Mouse (Mus musculus) retina, postnatal 1 day (tissue): ENCODE data around the gene Nup153.

Source experiments
- DNase-seq: peaks from one replicate; pipeline ENCODE4 v3.0.0-alpha.2; 2012

Gene Nup153

DNA sequence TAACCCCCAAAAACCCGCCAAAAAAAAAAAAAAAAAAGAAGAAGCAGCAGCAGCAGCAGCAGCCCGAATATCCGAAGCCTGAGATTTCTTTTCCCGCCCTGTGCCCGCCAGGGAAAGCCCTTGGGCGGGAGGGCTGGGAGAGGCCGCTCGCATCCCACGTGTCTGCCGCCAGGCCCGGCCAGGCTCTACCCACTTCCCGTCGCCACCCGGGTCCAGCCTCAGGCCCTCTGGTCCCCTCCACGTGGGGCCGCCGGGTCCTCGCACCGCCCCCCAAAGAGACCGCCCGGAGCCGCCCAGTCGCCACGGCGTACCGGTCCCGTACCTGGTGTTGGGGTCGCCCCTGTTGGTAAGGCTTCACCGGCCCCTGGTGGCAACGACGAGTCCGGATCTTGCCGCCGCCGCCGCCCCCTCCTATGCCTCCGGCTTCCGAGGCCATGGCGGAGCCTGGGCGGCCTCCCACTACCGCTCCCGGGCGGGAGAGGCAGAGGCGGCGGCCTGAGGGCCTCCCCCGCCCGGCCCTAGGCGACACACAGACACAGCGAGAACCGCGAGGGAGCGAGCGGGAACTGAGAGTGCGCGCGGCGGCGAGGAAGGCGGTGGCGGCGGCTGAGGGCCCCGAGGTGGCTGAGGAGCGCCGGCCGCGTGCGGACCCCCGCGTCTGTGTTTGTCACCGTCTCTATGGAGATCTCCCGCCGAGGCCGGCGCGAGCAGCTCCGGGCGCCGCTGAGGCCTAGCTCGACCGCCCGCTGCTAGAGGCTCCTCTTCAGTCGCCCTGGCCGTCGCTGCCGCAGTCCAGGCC is 503 bp downstream of the Nup153 start:
- peak; percentile 76 for DNase-seq

DNA sequence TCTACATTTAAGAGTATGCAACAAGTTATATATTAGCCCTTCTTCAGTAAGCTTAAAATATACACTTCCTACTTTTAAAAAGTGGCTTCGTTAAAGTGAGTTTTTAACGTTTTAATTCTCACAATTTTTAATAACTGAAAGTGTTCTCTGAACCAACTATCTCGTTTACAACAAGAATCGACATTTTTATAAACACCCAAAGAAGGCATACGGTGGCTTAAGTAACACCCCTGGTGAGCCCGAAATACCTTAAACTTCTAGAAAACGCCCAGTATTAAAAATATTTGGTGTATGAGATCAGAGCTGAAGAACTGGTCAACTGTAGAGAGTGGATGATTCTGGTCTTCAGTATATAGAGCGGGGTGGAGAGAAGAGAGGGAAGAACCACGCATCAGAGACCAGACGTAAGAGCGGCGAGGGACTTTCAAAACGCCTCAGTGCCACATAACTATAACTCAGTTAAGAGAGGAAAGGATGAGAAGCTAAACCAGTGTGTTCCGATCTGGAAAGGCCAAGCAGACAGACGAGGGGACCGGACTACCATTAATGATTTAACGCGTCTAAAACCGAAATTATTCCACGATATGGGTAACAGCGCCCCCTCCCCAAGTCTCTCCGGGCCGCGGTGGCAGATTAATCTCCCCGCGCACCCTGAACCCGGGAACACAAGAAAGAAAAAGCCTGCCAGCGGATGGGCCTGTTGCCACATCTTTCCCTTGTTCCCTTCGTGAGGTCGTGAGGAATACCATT is 1.3 kb downstream of the Nup153 start:
- DNase-seq: no peak

DNA sequence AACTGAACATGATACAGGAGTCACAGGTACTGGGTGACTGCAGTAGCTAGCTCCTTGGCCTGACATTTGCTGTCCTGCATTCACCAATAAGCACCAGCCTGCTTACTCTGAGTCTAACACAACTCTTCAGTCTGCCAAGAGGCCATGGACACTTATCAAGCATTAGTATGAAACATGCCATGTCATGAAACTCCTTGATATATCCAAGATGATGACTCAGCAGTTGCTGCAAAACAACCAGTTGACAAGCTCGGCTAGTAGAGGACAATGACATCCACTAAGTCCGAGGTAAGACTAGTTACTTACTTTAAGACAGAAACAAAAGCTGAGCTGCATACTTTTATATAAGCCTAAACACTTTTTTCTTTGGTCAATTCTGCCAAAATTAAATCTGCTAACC is 2.5 kb downstream of the Nup153 start:
- peak; percentile 15 for DNase-seq

DNA sequence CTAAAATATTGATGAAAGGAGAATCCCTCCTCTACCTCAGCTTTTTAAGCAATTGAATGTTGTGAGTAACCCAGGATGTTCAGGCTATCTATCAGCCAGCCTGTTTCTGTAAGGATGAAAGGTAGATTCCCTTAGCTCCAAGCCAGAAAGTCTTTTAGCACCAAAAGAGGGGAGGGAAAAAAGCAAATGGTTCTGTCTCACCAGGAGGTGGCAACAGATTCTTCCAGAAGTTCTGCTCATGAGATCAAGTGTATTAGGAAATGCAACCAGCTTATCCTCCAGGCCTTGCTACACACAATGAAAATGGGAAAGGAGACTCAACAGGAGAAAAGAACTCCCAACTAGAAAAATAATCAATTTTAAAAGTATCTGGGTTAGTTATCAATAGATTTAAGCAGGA is 3.4 kb downstream of the Nup153 start:
- peak; percentile 17 for DNase-seq

- no peak for DNase-seq
These were observed 6.7 kb downstream of the Nup153 start for GRCm38 (mm10) chr13:46721009-46721408.

GRCm38 (mm10) chr13:46718893-46719400 is 8.8 kb downstream of the Nup153 start:
- no peak for DNase-seq

DNA sequence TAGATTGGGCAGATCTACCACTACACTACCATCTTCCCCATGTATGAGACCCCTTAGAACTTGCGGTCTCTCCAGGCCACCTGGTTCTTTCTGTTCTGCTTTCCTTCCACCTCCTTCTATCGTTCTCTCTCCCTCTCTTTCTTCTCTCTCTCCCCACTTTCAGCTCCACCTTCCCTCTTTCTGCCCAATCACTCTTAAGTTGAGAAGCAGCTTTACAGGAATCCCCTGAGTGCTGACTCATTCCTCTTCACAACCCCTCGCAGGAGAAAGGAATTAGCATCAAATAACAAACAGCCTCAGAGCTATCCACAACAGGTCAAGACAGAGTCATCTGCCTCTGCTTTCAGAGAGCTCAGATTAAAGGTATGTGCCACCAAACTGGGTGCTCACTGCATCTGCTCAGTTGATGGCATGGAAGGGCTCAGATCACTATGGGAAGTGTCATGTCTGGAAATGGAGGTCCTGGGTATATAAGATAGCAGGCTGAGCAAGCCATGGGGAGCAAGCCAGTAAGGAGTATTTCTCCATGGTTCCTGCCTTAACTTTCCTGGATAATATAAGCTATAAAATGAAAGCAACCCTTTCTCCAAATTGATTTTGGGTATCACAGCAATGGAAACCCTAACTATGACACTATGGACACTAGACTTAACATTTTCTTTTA is 11.6 kb downstream of the Nup153 start:
- no peak for DNase-seq

DNA sequence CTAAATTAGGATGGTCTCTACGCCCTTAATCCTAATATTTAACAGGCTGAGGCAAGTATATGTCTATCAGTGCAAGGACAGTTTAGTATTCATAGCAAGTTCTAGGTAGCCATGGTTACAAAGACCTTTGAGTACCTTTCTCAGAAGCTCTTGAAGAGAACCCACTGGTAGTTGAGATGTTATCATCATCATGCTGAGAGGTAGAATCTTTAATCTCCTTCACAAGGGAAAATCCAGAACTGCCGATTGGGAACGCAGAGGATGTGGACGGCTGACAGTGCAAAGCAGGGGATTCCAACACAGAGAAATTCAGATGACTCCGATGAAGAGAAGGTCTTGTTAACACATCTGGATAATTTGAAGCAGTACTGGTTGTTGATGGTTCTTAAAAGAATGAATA is 14.3 kb downstream of the Nup153 start:
- DNase-seq: no peak

DNA sequence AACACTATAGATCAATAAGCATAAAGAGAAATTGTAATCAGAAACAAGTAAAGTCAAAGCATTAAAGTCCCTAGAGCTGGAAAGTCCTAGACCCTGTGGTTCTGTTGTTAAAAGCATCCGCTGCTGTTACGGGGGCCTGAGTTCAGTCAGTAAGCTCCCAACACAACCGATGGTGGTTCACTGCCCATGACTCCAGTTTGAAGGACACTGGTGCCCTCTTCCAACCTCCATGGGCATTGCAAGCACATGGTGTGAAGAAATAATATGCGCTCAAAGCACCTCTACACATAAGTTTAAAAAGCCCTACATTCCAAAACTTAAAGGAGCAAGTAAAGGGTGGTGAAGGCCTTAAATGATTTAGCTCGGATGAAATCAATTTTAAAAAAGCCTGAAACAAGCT is 24.6 kb downstream of the Nup153 start:
- DNase-seq: peak; percentile 26

DNA sequence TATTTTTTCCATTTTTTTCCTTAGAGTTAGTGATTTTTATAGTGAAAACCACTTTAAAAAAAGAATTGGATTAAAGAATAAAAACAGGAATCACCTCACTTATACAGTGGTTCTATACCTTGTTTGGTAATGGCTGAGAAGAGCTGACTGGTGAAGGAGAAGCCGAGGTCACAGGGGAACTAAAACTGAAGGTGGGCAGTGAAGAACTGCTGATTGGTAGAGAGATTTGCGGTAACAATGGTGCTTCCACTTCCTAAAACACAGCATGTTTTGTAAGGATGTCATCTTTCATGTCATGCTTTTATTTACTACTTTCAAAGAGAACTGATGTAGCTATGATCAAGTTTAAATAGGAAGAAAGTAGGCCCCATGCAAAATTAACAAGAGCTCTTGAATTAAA is 26.3 kb downstream of the Nup153 start:
- DNase-seq: no peak

DNA sequence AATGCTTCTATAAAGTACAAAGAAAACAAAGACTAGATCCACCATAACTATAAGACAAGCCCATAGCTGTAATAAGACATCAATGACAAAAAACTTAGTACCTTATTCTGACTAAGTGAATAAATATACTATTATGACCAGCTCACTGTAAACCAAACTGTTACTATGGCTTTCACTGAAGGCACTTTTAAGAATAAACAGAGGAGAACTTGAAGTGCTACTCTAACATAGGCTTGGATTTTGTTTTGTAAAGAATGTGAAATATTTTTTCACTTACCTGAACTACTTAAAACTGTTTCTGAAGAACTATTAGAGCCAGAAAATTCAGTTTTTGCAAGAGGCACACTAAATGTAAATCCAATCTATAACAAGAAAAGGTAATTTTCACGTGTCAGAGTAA is 28.4 kb downstream of the Nup153 start:
- no peak for DNase-seq

GRCm38 (mm10) chr13:46696788-46697187 is 31.0 kb downstream of the Nup153 start:
- no peak for DNase-seq

GRCm38 (mm10) chr13:46695932-46696331 is 31.8 kb downstream of the Nup153 start:
- DNase-seq: no peak

- DNase-seq: no peak
These were observed 32.3 kb downstream of the Nup153 start for GRCm38 (mm10) chr13:46695296-46695908.

DNA sequence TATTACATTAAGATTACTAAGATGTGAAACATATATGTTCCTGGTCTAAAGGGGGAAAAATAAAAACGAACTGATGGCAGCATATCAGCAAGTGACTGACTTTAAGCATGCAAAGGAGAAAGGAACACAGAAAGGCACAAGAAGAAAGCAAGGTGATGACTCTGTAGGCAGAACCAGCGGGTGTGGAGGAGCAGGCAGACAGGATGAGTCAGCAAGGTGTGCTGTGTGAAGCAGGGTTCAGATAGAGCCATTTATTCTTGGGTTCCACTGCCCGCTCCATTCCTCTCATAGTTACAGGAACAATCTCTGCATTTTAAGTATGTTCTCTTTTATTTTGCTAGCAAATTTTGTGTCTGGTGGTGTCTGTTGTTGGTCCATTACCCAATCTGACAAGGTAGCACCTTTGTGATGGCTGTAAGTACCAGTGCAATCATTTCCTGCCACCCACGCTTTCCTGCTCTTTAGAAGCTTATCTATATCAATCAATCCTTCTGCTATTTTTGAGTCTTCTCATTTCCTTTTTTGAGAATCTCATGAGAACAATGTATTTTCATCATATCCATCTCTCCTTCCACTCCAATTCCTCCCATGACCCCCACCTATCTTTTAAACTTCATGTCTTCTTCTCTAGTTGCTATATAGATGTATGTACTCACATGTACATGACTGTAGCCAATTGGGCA is 37.0 kb downstream of the Nup153 start:
- no peak for DNase-seq

DNA sequence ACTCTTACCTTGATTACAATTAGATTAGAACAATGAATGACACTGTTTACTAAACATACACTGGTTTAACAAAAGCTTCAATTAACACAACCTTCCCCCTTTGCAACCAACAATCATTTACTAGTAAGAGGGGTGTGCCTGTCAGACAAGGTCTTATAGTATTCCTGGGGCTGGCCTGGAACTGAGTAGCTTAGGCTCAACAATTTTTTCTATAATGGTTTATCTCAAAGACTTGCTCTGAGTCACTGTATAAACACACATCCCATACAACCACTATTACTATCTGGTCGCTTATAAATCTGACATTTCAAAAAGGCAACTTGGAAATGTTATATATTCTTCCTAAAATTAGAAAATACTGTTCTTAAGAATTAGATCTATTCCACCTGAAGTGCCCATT is 44.4 kb downstream of the Nup153 start:
- no peak for DNase-seq

DNA sequence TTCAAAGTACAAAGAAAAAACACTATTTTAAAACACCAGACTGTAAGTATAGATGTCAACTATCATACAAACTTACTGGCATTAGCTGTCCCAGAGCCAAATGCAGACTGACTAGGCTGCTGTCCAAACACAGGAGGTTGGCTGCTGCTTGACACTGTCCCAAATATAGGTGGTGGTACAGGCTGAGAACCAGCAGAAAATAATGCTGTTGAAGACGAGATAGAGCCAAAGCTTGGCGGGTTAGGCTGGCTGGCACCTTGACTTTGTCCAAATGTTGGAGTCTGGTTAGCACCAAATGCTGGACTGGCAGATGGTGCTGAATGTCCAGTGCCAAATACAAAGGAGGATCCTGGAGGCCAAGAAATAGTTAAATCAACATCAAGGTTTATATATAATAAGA is 44.8 kb downstream of the Nup153 start:
- DNase-seq: no peak

GRCm38 (mm10) chr13:46677721-46678120 is 50.0 kb downstream of the Nup153 start:
- DNase-seq: no peak

DNA sequence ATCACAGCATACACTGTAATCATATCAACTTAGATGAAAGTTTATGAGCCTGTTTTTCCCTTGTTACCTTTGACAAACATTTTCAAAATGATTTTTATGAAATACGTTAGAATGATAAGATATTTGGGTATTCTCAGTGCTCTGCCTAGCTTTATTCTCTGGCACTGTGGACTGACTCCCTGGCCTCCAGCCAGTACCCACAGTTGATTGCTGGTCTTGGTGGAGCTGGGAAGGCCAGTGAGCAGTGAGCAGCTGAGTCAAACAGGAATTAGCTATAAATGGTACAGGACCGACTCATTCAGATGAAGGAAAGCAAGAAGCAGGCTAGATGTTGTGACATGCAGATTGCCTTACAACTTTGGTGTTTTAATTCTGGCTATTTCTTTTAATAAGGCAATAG is 53.1 kb downstream of the Nup153 start:
- DNase-seq: no peak

GRCm38 (mm10) chr13:46670514-46670913 is 57.2 kb downstream of the Nup153 start:
- DNase-seq: no peak

DNA sequence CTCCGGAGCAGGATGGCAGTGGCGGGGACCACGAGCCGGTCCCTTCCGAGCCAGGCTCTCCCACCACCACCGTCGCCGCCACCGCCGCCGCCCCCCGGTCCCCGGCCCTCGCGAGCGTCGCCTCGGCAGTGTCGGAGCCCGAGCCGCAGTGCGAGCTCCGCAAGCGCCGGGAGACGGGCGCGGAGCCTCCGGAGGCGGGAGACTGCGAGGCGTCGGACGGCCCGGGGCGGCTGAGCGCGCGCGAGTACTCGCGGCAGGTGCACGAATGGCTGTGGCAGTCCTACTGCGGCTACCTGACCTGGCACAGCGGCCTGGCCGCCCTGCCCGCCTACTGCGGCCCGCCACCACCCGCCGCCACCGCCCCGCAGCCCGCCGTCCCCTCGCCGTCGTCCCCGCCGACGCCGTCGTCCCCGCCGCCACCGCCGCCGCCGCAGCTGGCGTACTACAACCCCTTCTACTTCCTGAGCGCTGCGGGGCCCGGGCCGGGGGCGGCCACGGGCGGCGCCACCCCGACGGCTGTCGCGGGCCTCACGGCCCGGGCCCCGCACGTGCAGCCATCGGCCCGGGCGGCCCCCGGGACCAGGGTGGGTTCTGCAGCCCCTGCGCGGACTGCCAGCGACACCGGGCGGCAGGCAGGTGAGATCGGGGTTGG is 58.0 kb downstream of the Nup153 start:
- DNase-seq: no peak

DNA sequence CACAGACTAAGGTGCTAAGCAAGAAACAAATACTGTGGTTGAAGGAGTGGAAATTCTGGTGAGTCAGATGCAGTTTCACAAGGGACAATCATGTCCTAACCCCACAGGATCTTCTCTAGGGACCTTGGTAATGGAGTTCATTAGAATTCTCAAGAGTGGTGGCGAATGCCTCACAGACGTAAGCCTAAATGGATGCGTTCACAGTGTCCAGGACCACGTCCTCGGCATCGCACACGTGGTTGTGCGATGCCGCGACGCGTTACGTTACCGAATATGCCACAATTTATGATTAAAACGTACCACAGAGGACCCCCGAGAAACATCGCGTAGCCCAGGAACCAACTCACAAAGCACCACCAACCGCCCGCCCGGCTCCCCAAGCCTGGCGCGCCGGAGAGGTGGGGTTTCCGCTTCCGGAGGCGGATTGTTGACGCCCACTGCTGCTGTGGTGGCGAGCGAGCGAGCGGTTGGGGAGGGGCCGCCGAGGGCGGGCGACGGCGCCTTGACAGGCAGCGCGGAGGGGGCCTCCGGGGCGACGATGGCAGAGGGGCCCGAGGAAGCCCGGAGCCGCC is 58.6 kb downstream of the Nup153 start, which contains the start of gene Fam8a1:
Gene Fam8a1 (plus strand): TSS at position 475 of the 572 bp plus-strand sequence.
- peak; percentile 96 for DNase-seq
